Mouse (Mus musculus) ZHBTc4 (cell line): ENCODE data around the gene Wdr86.
"Not testable (repeated sequence)": the region's sequence is repeated elsewhere in the genome, so short reads cannot be mapped to it uniquely, and the experiment has no call there.

Experiments
- DNase-seq: peaks from one replicate; pipeline ENCODE4 v3.0.0-alpha.2; 2011; ENCODE audit warnings: low read depth, low spot score

The Wdr86 gene

GRCm38 (mm10) chr5:24730488-24730871 lies at the start of gene Wdr86:
Wdr86 (minus strand) TSS chr5:24730727.
- peak; percentile 49 for DNase-seq

- peak; percentile 54 for DNase-seq
These were observed 49.5 kb upstream of the Wdr86 start for GRCm38 (mm10) chr5:24779881-24780512.

GRCm38 (mm10) chr5:24779321-24779720 lies 48.8 kb upstream of the Wdr86 start:
- no peak for DNase-seq

DNA sequence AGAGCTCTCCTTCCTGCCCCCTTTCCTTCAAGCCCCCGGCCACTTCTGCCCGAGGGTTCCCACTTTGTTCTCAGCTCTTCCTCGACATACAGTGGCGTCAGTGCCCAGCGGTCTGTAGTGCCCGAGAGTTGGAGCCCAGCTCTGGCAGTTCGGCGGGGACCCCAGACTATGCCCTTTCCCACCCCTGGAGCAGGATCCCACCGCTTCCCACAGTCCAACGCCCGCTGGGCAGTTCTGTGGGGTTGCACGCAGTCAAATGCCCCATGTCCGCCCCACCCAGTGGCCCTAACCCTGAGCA lies 48.3 kb upstream of the Wdr86 start:
- no peak for DNase-seq

DNA sequence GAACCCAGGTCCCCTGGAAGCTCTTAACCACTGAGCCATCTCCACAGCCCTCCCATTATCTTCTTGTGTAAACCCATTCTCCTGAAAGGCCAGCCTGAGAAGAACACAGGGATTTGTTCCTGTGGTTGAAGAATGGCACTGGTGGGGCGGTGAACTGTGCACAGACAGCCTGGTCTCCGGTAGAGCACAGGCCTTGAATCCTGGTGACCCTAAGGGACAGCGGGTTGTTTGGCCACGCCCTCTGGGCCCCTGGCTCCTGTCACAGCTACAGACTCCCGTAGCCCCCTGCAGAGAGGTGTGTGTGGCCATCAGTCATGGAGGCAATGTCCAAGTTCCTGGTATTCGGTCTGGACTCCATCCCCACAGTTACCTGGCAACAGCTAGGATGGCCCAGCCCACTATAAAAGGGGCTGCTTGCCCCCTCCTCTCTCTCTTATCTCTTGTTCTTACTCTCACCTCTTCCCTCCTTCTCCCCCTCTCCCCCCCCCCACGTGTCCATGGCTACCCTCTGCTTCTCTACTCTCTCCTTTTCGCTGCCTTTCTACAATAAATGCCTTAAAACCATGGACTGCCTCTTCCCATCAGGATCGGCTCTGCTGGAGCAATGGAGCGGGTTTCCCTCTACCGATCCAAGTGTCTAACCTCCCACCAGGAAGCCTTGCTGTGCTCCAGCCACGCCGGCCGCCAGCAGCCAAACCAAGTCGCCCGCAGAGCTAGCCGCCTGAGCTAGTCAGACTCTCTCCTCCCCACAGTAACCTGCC lies 47.7 kb upstream of the Wdr86 start:
- DNase-seq, result peak; percentile 51

DNA sequence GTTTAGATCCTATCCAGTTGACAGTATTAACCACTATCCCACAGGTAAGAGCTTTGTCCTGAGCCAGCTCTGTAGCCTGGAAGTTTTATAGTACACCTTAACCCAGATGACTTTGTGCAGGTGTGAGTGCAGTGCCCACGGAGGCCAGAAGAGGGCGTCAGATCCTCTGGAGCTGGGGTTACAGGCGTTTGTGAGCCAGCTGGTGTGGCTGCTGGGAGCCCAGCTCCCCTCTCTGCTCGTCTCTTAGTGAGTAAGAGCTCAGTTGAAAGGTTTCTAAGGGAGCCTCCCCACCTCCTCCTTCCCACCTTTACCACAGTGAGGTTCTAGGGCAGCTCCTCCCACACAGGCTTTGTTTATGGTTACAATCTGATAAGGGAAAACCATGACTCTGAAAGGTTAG lies 46.2 kb upstream of the Wdr86 start:
- DNase-seq, result no peak

DNA sequence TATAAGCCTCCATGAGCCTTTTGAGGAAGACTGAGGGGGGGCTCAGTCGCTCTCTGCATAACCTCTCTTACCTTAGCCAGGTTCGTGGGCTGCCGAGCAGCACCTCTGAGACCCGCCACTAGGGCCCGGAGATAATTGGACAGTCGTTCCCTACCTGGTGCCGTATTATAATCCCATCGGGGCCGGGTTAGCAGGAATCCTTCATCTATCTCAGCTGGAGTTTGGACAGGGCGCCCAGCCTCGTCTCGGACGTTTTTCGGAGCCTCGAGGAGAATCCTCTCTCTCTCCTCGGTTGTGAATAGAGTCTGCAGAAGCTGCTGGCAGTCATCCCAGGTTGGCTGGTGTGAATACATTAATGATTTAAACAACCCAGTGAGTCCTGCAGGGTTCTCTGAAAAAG lies 44.0 kb upstream of the Wdr86 start:
- DNase-seq, result not testable (repeated sequence)

GRCm38 (mm10) chr5:24757816-24758215 lies 27.3 kb upstream of the Wdr86 start, which contains the start of gene Crygn:
Crygn (minus strand) TSS chr5:24758008.
- DNase-seq, result peak; percentile 52

DNA sequence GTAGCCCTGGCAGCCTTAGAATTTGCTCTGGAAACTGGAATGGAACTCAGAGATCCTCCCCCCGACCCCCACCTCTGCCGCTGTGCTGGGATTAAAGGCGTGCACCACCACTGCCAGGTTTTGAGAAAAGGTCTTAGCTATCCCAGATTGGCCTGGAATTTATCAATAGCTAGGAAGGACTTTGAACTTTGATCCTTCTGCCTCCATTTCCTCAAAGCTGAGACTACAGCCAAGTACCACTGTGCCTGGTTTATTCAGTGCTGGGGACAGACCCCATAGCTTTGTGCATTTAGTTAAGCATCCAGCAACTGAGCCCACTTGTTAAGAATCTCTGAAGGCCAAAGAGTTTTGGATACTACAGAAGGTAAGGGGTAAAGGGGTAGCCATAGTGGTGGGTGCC lies 26.4 kb upstream of the Wdr86 start:
- DNase-seq, result no peak

DNA sequence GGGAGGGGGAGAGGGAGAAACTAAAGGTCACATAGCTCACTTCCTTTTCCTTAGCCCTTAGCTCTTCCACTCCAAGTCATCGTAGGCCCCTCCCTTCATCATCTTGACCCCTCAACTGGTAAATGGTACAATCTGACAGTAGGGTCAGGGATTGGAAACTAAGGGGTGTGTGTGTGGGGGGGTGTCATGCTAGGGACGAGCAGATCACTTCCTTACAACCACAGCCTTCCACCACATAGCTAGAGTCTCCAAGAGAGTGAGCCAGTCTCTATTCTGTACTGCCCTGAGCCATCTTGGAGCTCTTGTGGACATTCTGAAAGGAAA lies 21.6 kb upstream of the Wdr86 start:
- DNase-seq, result no peak

- DNase-seq, result peak; percentile 97
These were observed 21.0 kb upstream of the Wdr86 start for GRCm38 (mm10) chr5:24751305-24752174.

DNA sequence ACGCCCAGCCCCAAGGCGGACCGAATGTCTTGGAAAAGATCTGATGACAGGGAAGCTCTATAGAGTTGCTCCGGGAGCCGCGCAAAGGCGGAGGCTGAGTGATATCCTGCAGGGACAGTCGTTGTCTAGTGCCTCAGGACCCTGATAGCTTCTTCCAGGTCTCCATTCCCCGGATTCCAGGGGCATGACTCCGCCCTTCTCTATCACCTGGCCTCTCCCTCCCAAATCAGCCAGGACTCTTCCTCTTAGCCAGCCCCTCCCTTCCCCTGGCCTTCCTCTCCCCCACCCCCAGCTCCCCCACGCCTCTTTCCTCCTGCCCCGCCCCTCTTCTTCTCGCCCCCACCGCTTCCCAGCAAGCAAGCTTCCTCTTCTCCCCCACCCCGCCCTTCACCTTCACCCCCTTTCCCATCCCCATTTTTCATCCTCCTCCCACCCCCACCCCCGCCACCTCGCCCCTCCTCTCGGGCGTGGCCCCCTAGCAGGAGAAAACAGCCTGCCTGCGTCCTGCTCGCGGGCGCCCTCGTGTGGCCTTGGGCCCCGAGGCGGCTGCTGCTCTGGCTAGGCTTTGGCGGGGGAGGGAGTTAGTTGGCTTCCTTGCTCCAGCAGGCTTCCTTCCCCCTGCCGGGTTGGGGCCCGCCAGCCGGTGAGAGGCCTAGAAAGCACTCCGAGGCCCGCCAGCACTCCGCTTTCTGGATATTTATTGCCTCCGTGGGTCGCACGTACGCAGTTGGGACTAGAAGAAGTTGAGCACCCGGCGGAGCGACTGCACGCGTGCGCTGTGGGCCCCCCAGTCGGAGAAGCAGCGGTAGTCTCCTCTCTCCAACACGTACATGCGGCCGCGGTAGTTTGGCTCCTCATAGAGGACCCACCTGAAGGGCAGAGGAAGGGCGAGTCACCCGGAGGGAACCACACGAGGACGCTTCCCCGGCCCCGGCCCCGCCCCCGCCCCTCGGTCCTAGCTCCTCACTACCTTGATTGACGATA lies 20.1 kb upstream of the Wdr86 start:
- DNase-seq, result peak; percentile 96

GRCm38 (mm10) chr5:24749731-24750130 lies 19.2 kb upstream of the Wdr86 start:
- DNase-seq, result peak; percentile 23

DNA sequence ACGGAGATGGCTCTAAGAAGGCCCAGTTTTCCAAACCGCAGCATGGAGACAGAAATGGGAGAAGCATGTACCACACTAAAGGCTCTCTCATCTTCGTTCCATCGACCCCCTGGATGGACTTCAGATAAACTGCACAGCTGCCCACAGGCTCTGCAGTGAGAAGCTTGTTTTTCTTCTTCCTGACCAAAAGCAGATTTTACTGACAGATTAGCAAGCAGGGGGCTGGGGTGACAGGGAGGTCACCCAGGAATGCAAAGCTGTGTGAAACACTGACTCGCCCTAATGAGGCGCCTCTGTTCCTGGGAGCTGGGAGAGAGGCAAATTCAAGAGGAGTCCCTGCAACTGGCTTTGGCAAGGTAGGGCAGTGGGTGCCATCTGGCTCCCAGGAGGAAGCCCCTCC lies 17.0 kb upstream of the Wdr86 start:
- DNase-seq, result no peak

- no peak for DNase-seq
These were observed 13.4 kb upstream of the Wdr86 start for GRCm38 (mm10) chr5:24743956-24744355.

DNA sequence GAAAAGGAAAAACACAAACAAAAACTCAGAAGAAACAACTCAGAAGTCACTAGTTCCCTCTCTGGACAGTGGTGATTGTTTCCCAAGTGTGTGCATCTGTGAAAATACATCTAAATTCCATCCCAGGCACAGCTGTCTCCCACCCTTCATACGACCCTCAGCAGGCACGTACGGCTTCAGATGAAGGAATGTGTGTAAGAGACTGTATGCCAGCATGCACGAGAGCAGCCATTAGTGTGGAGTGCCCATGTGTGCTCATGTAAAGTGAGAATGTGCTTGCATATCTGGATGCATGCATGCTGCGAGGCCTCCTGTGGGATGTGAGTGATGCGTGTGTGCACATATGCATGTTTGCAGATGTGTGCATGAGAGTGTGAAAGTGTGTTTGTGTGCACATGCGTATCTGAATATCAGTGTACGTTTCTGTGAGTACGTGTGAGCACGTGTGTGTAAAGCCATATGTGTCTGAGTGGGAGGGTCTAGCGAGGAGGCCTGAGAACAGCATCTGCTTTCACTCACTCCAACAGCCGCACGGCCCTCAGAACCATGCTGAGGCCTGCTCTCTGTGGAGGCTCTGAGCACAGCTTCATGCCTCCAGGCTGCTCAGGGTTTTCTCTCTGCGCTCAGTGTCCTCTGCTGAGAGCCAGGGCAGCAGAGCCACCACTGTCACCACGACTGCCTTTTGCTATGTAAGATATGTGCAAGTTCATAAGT lies 10.8 kb upstream of the Wdr86 start:
- DNase-seq, result no peak

GRCm38 (mm10) chr5:24739141-24739753 lies 8.7 kb upstream of the Wdr86 start:
- no peak for DNase-seq

DNA sequence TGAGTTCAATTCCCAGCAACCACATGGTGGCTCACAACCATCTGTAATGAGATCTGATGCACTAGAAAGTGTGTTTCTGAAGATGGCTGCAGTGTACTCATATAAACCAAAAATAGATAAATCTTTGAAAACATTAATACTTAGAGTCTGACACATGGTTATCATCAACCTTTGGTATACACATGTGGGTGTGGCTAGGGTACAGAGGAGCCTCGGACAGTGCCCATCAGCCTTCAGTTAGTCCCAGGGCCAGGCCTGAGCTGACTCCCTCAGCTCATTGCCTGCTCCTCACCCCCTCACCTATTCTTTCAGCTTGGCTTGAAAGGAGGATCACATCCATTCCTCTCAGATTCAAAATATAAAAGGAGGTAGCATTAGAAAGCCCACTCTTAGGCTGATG lies 8.0 kb upstream of the Wdr86 start:
- DNase-seq, result no peak

GRCm38 (mm10) chr5:24737595-24737994 lies 7.1 kb upstream of the Wdr86 start:
- DNase-seq, result no peak

DNA sequence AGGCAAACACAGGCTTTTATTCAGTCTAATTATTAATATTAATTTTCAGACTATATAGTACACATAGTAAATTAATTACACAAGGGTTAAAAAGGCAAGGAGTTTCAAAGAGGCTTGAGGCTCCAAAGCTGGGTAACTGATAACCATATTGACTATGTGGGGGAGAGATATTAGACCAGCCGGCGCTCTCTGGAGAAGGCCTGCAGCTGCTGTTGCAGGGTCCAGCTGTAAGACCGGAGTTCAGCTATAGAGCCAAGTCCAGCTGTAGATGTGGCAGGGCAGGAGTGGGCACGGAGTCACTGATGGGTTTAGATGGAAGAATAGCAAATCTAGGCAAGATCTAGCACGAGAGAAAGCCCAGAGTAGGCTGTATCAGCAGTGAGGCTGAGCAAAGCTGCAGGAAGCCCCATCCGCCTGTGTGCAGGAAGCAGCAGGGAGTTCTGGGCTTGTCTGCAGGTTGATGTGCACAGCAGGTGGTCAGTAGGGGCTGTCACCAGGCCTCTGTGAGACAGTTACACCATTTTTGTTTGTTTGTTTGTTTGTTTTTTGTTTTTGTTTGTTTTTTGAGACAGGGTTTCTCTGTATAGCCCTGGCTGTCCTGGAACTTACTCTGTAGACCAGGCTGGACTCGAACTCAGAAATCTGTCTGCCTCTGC lies 3.4 kb upstream of the Wdr86 start:
- peak; percentile 70 for DNase-seq
